In genomic region chr8:108309525-108310246, GRCm38 (mm10) we compare ENCODE assay signal across 15 mouse cellular contexts.
"Had no signal": no experiment of that assay in that cellular context is flagged by ENCODE, and none has a peak within 500 bp of the region (broad histone marks: within the 10 kb centered on the region; RNA-seq: fewer than 3 reads in every experiment).

No protein-coding gene starts in this region.

- H3K4me3 ChIP-seq: limb, embryonic 13.5 days; midbrain, embryonic 10.5 days; myocyte; neural tube, embryonic 15.5 days had no signal

- H3K4me2 ChIP-seq: limb, embryonic 13.5 days; neural tube, embryonic 15.5 days had no signal

- H3K36me3 ChIP-seq: limb, embryonic 13.5 days; midbrain, embryonic 10.5 days; neural tube, embryonic 15.5 days had no signal

- H3K27ac ChIP-seq: kidney, postnatal 0 days; limb, embryonic 13.5 days; liver, embryonic 14.5 days; midbrain, embryonic 10.5 days; neural tube, embryonic 15.5 days had no signal

- H3K9ac ChIP-seq: limb, embryonic 13.5 days; liver, embryonic 14.5 days; neural tube, embryonic 15.5 days had no signal

- H3K27me3 ChIP-seq: limb, embryonic 13.5 days; neural tube, embryonic 15.5 days had no signal

- H3K9me3 ChIP-seq: limb, embryonic 13.5 days; midbrain, embryonic 10.5 days; neural tube, embryonic 15.5 days had no signal

- DNase-seq: kidney, adult 9 months; kidney, postnatal 36 days; lung, adult 18-20 months; lung, postnatal 10 days; lung, postnatal 4 days; midbrain, embryonic 14.5 days; right cerebral cortex, adult 18-20 months; right cerebral cortex, postnatal 25 days; thymus, postnatal 36 days had no signal
